Mouse (Mus musculus): Measurements from ENCODE around the gene Cd300ld3. TPM values are rescaled to one million over a fixed set of nuclear protein-coding genes. Genes with fewer than 3 reads are reported as not detected.

The Cd300ld3 gene
- total and polyA plus RNA-seq, 2 experiments from 2014 or later: not detected

- Histone ChIP-seq H3K36me3 (replicated peaks; ENCODE audit: control insufficient read depth, insufficient read depth, low read length) (no peaks in the 10 kb centered on the region), H3K4me3 (ENCODE audit: low read depth, low read length) (no peak overlapping the region), H3K4me1 (ENCODE audit: control insufficient read depth, insufficient read depth) (no peaks in the 10 kb centered on the region), H3K9me3 (replicated peaks; ENCODE audit: control insufficient read depth, low read length) (no peaks in the 10 kb centered on the region), H3K9ac (replicated peaks; ENCODE audit: low read depth, low read length) (no peak overlapping the region), H3K27me3 (ENCODE audit: control insufficient read depth, insufficient read depth, low read length) (no peaks in the 10 kb centered on the region), H3K4me2 (ENCODE audit: low read depth, low read length) (no peak overlapping the region), H3K27ac (ENCODE audit: low read depth) (no peak overlapping the region)
- TF ChIP-seq CTCF (IDR thresholded peaks at IDR 0.05; ENCODE audit: low read depth) (no peak), EP300 (IDR thresholded peaks at IDR 0.05; ENCODE audit: low read depth) (no peak)
- WGBS: 57% methylated on average over 5 of the region's 5 CpGs
- ATAC-seq (ENCODE audit: insufficient read depth, low read depth) (no peak), DNase-seq (ENCODE audit: low spot score) (no peak)
Measured at GRCm38 (mm10) chr11:115004070-115004469, 44.1 kb downstream of the Cd300ld3 start.

- no peak within 1 kb of the TSS for H3K9ac ChIP-seq (replicated peaks; ENCODE audit: low read depth, low read length)
- 65% methylated on average over 7 of the region's 7 CpGs for WGBS
- ATAC-seq (ENCODE audit: insufficient read depth, low read depth): no peak
- TF ChIP-seq CTCF (IDR thresholded peaks at IDR 0.05; ENCODE audit: low read depth) (no peak), EP300 (IDR thresholded peaks at IDR 0.05; ENCODE audit: low read depth) (no peak)
- no peak for DNase-seq (ENCODE audit: low spot score)
- H3K4me2 ChIP-seq (ENCODE audit: low read depth, low read length): no peak within 1 kb of the TSS
- no peaks in the 10 kb centered on the region for H3K27me3 ChIP-seq (ENCODE audit: control insufficient read depth, insufficient read depth, low read length)
- no peaks in the 10 kb centered on the region for H3K4me1 ChIP-seq (ENCODE audit: control insufficient read depth, insufficient read depth)
- H3K9me3 ChIP-seq (replicated peaks; ENCODE audit: control insufficient read depth, low read length): no peaks in the 10 kb centered on the region
- H3K4me3 ChIP-seq (ENCODE audit: low read depth, low read length): no peak within 1 kb of the TSS
- no peak within 1 kb of the TSS for H3K27ac ChIP-seq (ENCODE audit: low read depth)
- H3K36me3 ChIP-seq (replicated peaks; ENCODE audit: control insufficient read depth, insufficient read depth, low read length): no peaks in the 10 kb centered on the region
Measured at GRCm38 (mm10) chr11:115001474-115002040, 46.7 kb downstream of the Cd300ld3 start, which contains the start of gene Cd300c2. TSS of gene Cd300c2 (minus strand) at chr11:115001880.

Other genes starting within 250 kb of the Cd300ld3 start
- not detected in 2 replicates for gene Gpr142, start 249.5 kb downstream of the Cd300ld3 start, total RNA-seq (2014; rRNA removed; ENCODE audit: low replicate concordance)
- not detected in 2 replicates for gene Gpr142, start 249.5 kb downstream of the Cd300ld3 start, polyA plus RNA-seq (2015; fragmentation: Nextera tagmentation; extraction: Ambion mirVana)
- 14.1 and 16.5 TPM in 2 replicates for gene Gprc5c, start 197.3 kb downstream of the Cd300ld3 start, total RNA-seq (2014; rRNA removed; ENCODE audit: low replicate concordance)
- 6.8 and 7.5 TPM in 2 replicates for gene Gprc5c, start 197.3 kb downstream of the Cd300ld3 start, polyA plus RNA-seq (2015; fragmentation: Nextera tagmentation; extraction: Ambion mirVana)
- gene Cd300a, start 158.4 kb downstream of the Cd300ld3 start, total RNA-seq (2014; rRNA removed; ENCODE audit: low replicate concordance): 0.35 TPM in 1 of 2 replicates, not detected in the other
- gene Cd300a, start 158.4 kb downstream of the Cd300ld3 start, polyA plus RNA-seq (2015; fragmentation: Nextera tagmentation; extraction: Ambion mirVana): 0.92 and 0.97 TPM in 2 replicates
- not detected in 2 replicates for gene Cd300lb, start 114.0 kb downstream of the Cd300ld3 start, total RNA-seq (2014; rRNA removed; ENCODE audit: low replicate concordance)
- 0.33 and 0.37 TPM in 2 replicates for gene Cd300lb, start 114.0 kb downstream of the Cd300ld3 start, polyA plus RNA-seq (2015; fragmentation: Nextera tagmentation; extraction: Ambion mirVana)
- gene Cd300c, start 79.3 kb downstream of the Cd300ld3 start, total RNA-seq (2014; rRNA removed; ENCODE audit: low replicate concordance): not detected in 2 replicates
- not detected in 2 replicates for gene Cd300c, start 79.3 kb downstream of the Cd300ld3 start, polyA plus RNA-seq (2015; fragmentation: Nextera tagmentation; extraction: Ambion mirVana)
- gene Cd300ld, start 58.5 kb downstream of the Cd300ld3 start, total RNA-seq (2014; rRNA removed; ENCODE audit: low replicate concordance): not detected in 2 replicates
- gene Cd300ld, start 58.5 kb downstream of the Cd300ld3 start, polyA plus RNA-seq (2015; fragmentation: Nextera tagmentation; extraction: Ambion mirVana): 0.31 and 0.32 TPM in 2 replicates
- gene Cd300c2, start 46.5 kb downstream of the Cd300ld3 start, total RNA-seq (2014; rRNA removed; ENCODE audit: low replicate concordance): 0.19 and 3.2 TPM in 2 replicates
- 2.5 and 3.2 TPM in 2 replicates for gene Cd300c2, start 46.5 kb downstream of the Cd300ld3 start, polyA plus RNA-seq (2015; fragmentation: Nextera tagmentation; extraction: Ambion mirVana)
- gene Cd300ld2, start 32.2 kb downstream of the Cd300ld3 start, total RNA-seq (2014; rRNA removed; ENCODE audit: low replicate concordance): not detected in 2 replicates
- gene Cd300ld2, start 32.2 kb downstream of the Cd300ld3 start, polyA plus RNA-seq (2015; fragmentation: Nextera tagmentation; extraction: Ambion mirVana): not detected in 2 replicates
- not detected in 2 replicates for gene Cd300ld4, start 21.4 kb downstream of the Cd300ld3 start, total RNA-seq (2014; rRNA removed; ENCODE audit: low replicate concordance)
- not detected in 2 replicates for gene Cd300ld4, start 21.4 kb downstream of the Cd300ld3 start, polyA plus RNA-seq (2015; fragmentation: Nextera tagmentation; extraction: Ambion mirVana)
- gene Cd300ld5, start 10.6 kb downstream of the Cd300ld3 start, total RNA-seq (2014; rRNA removed; ENCODE audit: low replicate concordance): not detected in 2 replicates
- not detected in 2 replicates for gene Cd300ld5, start 10.6 kb downstream of the Cd300ld3 start, polyA plus RNA-seq (2015; fragmentation: Nextera tagmentation; extraction: Ambion mirVana)
- gene Cd300e, start 13.8 kb upstream of the Cd300ld3 start, total RNA-seq (2014; rRNA removed; ENCODE audit: low replicate concordance): not detected in 2 replicates
- gene Cd300e, start 13.8 kb upstream of the Cd300ld3 start, polyA plus RNA-seq (2015; fragmentation: Nextera tagmentation; extraction: Ambion mirVana): 0.07 TPM in 1 of 2 replicates, not detected in the other
- 0.04 and 2.0 TPM in 2 replicates for gene Rab37, start 43.0 kb upstream of the Cd300ld3 start, total RNA-seq (2014; rRNA removed; ENCODE audit: low replicate concordance)
- 1.1 and 1.3 TPM in 2 replicates for gene Rab37, start 43.0 kb upstream of the Cd300ld3 start, polyA plus RNA-seq (2015; fragmentation: Nextera tagmentation; extraction: Ambion mirVana)
- 0.15 and 3.3 TPM in 2 replicates for gene Cd300lf, start 85.6 kb upstream of the Cd300ld3 start, total RNA-seq (2014; rRNA removed; ENCODE audit: low replicate concordance)
- 0.63 and 0.96 TPM in 2 replicates for gene Cd300lf, start 85.6 kb upstream of the Cd300ld3 start, polyA plus RNA-seq (2015; fragmentation: Nextera tagmentation; extraction: Ambion mirVana)
- gene Slc9a3r1, start 114.9 kb upstream of the Cd300ld3 start, total RNA-seq (2014; rRNA removed; ENCODE audit: low replicate concordance): 11.3 and 13.6 TPM in 2 replicates
- gene Slc9a3r1, start 114.9 kb upstream of the Cd300ld3 start, polyA plus RNA-seq (2015; fragmentation: Nextera tagmentation; extraction: Ambion mirVana): 12.3 and 14.2 TPM in 2 replicates
- 4.1 and 9.0 TPM in 2 replicates for gene Tmem104, start 139.1 kb upstream of the Cd300ld3 start, total RNA-seq (2014; rRNA removed; ENCODE audit: low replicate concordance)
- 6.0 and 6.4 TPM in 2 replicates for gene Tmem104, start 139.1 kb upstream of the Cd300ld3 start, polyA plus RNA-seq (2015; fragmentation: Nextera tagmentation; extraction: Ambion mirVana)
- gene Nat9, start 139.4 kb upstream of the Cd300ld3 start, total RNA-seq (2014; rRNA removed; ENCODE audit: low replicate concordance): 7.7 and 8.0 TPM in 2 replicates
- 21.1 and 21.6 TPM in 2 replicates for gene Nat9, start 139.4 kb upstream of the Cd300ld3 start, polyA plus RNA-seq (2015; fragmentation: Nextera tagmentation; extraction: Ambion mirVana)
- 0.15 and 1.6 TPM in 2 replicates for gene Grin2c, start 218.8 kb upstream of the Cd300ld3 start, total RNA-seq (2014; rRNA removed; ENCODE audit: low replicate concordance)
- gene Grin2c, start 218.8 kb upstream of the Cd300ld3 start, polyA plus RNA-seq (2015; fragmentation: Nextera tagmentation; extraction: Ambion mirVana): not detected in 2 replicates
- gene Fdxr, start 228.6 kb upstream of the Cd300ld3 start, total RNA-seq (2014; rRNA removed; ENCODE audit: low replicate concordance): 13.8 and 18.2 TPM in 2 replicates
- 9.6 and 10.1 TPM in 2 replicates for gene Fdxr, start 228.6 kb upstream of the Cd300ld3 start, polyA plus RNA-seq (2015; fragmentation: Nextera tagmentation; extraction: Ambion mirVana)
- 2.9 and 3.5 TPM in 2 replicates for gene Fads6, start 249.3 kb upstream of the Cd300ld3 start, total RNA-seq (2014; rRNA removed; ENCODE audit: low replicate concordance)
- 0.33 and 0.34 TPM in 2 replicates for gene Fads6, start 249.3 kb upstream of the Cd300ld3 start, polyA plus RNA-seq (2015; fragmentation: Nextera tagmentation; extraction: Ambion mirVana)